Mouse (Mus musculus) MEL (cell line): ENCODE measurements around the gene Zranb3.

Experiments used
- KAT2A ChIP-seq: conservative IDR thresholded peaks from 2 replicates; pipeline ENCODE4 v1.6.1; 2012; ENCODE audit warnings: low read depth, low read length, improper control_type of control experiment, inconsistent platforms
- POLR2A ChIP-seq, 2 experiments: IDR thresholded peaks; 2 replicates each; pipeline ENCODE4 v1.6.1; 2011 to 2012; ENCODE audit warnings: low read length in 2 of 2, mild to moderate bottlenecking in 2 of 2, control low read depth in 1 of 2, improper control_type of control experiment in 1 of 2, low read depth in 1 of 2, moderate library complexity in 1 of 2; ENCODE audit not compliant: control insufficient read depth in 1 of 2, insufficient read depth in 1 of 2, poor library complexity in 1 of 2
- RCOR1 ChIP-seq: IDR thresholded peaks from 2 replicates; pipeline ENCODE4 v1.6.1; 2012; ENCODE audit warnings: low read depth, mild to moderate bottlenecking, inconsistent platforms, low read length, improper control_type of control experiment
- USF1 ChIP-seq: IDR thresholded peaks from 2 replicates; pipeline ENCODE4 v1.6.1; 2014; ENCODE audit warnings: low read depth, mild to moderate bottlenecking, inconsistent platforms, low read length, improper control_type of control experiment, moderate library complexity

GRCm38 (mm10) chr1:128081873-128082272 lies 21.0 kb downstream of the Zranb3 start:
- TF ChIP-seq RCOR1 (no peak), USF1 (no peak), POLR2A (IDR thresholded peaks at IDR 0.05; ENCODE audit: control insufficient read depth in 1 of 2, insufficient read depth in 1 of 2, low read depth in 1 of 2, low read length in 2 of 2, poor library complexity in 1 of 2) (no peak), KAT2A (no peak)
